Mouse (Mus musculus): ENCODE data around the gene Col4a3bp. TPM values are rescaled to one million over a fixed set of nuclear protein-coding genes. Genes with fewer than 3 reads are reported as not detected.

The Col4a3bp gene
- total and polyA plus RNA-seq, 2 experiments from 2014 or later: 5.7 to 40.9 TPM

GRCm38 (mm10) chr13:96527856-96528255 lies 14.6 kb upstream of the Col4a3bp start:
- no peak for TF ChIP-seq CTCF (IDR thresholded peaks at IDR 0.05; ENCODE audit: low read depth)
- Histone ChIP-seq H3K4me2 (ENCODE audit: low read depth) (no peak overlapping the region), H3K36me3 (ENCODE audit: insufficient read depth) (no peaks in the 10 kb centered on the region), H3K27me3 (ENCODE audit: insufficient read depth, low read length) (no peaks in the 10 kb centered on the region), H3K27ac (ENCODE audit: low read depth, low read length) (no peak overlapping the region), H3K9me3 (ENCODE audit: low read length) (no peaks in the 10 kb centered on the region), H3K4me1 (ENCODE audit: insufficient read depth) (no peaks in the 10 kb centered on the region), H3K4me3 (ENCODE audit: low read depth, low read length) (no peak overlapping the region), H3K9ac (no peak overlapping the region)
- DNase-seq (no peak), ATAC-seq (no peak)
- 92% methylated on average over 11 of the region's 11 CpGs for WGBS

- Histone ChIP-seq H3K27ac (ENCODE audit: low read depth, low read length) (no peak overlapping the region), H3K27me3 (ENCODE audit: insufficient read depth, low read length) (no peaks in the 10 kb centered on the region), H3K4me3 (ENCODE audit: low read depth, low read length) (no peak overlapping the region), H3K4me1 (ENCODE audit: insufficient read depth) (no peaks in the 10 kb centered on the region), H3K36me3 (ENCODE audit: insufficient read depth) (no peaks in the 10 kb centered on the region), H3K9ac (no peak overlapping the region), H3K9me3 (ENCODE audit: low read length) (no peaks in the 10 kb centered on the region), H3K4me2 (ENCODE audit: low read depth) (no peak overlapping the region)
- TF ChIP-seq CTCF (IDR thresholded peaks at IDR 0.05; ENCODE audit: low read depth): no peak
- ATAC-seq: no peak
- WGBS: 87% methylated on average over 3 of the region's 3 CpGs
- no peak for DNase-seq
These were observed 13.6 kb upstream of the Col4a3bp start for GRCm38 (mm10) chr13:96528776-96529175.

- no peaks in the 10 kb centered on the region for H3K4me1 ChIP-seq (ENCODE audit: insufficient read depth)
- DNase-seq (no peak), ATAC-seq (no peak)
- H3K9ac ChIP-seq: no peak overlapping the region
- no peak for TF ChIP-seq CTCF (IDR thresholded peaks at IDR 0.05; ENCODE audit: low read depth)
- no peaks in the 10 kb centered on the region for H3K36me3 ChIP-seq (ENCODE audit: insufficient read depth)
- H3K9me3 ChIP-seq (ENCODE audit: low read length): no peaks in the 10 kb centered on the region
- no peak overlapping the region for H3K4me2 ChIP-seq (ENCODE audit: low read depth)
- 97% methylated on average over 3 of the region's 3 CpGs for WGBS
- H3K4me3 ChIP-seq (ENCODE audit: low read depth, low read length): no peak overlapping the region
- no peak overlapping the region for H3K27ac ChIP-seq (ENCODE audit: low read depth, low read length)
- no peaks in the 10 kb centered on the region for H3K27me3 ChIP-seq (ENCODE audit: insufficient read depth, low read length)
These were observed 12.9 kb upstream of the Col4a3bp start for GRCm38 (mm10) chr13:96529542-96529941.

GRCm38 (mm10) chr13:96530064-96530463 lies 12.4 kb upstream of the Col4a3bp start:
- no peak overlapping the region for H3K4me3 ChIP-seq (ENCODE audit: low read depth, low read length)
- H3K27me3 ChIP-seq (ENCODE audit: insufficient read depth, low read length): no peaks in the 10 kb centered on the region
- no peak overlapping the region for H3K27ac ChIP-seq (ENCODE audit: low read depth, low read length)
- 95% methylated on average over 9 of the region's 9 CpGs for WGBS
- no peaks in the 10 kb centered on the region for H3K9me3 ChIP-seq (ENCODE audit: low read length)
- H3K36me3 ChIP-seq (ENCODE audit: insufficient read depth): no peaks in the 10 kb centered on the region
- no peak overlapping the region for H3K4me2 ChIP-seq (ENCODE audit: low read depth)
- no peak overlapping the region for H3K9ac ChIP-seq
- H3K4me1 ChIP-seq (ENCODE audit: insufficient read depth): no peaks in the 10 kb centered on the region
- no peak for ATAC-seq
- no peak for TF ChIP-seq CTCF (IDR thresholded peaks at IDR 0.05; ENCODE audit: low read depth)
- DNase-seq: no peak

- H3K4me1 ChIP-seq (ENCODE audit: insufficient read depth): no peaks in the 10 kb centered on the region
- ATAC-seq: no peak
- H3K27me3 ChIP-seq (ENCODE audit: insufficient read depth, low read length): no peaks in the 10 kb centered on the region
- TF ChIP-seq CTCF (IDR thresholded peaks at IDR 0.05; ENCODE audit: low read depth): no peak
- H3K4me2 ChIP-seq (ENCODE audit: low read depth): no peak overlapping the region
- 81% methylated on average over 6 of the region's 6 CpGs for WGBS
- no peak overlapping the region for H3K9ac ChIP-seq
- no peaks in the 10 kb centered on the region for H3K36me3 ChIP-seq (ENCODE audit: insufficient read depth)
- no peak overlapping the region for H3K27ac ChIP-seq (ENCODE audit: low read depth, low read length)
- H3K9me3 ChIP-seq (ENCODE audit: low read length): no peaks in the 10 kb centered on the region
- H3K4me3 ChIP-seq (ENCODE audit: low read depth, low read length): no peak overlapping the region
- no peak for DNase-seq
These were observed 10.2 kb upstream of the Col4a3bp start for GRCm38 (mm10) chr13:96532176-96532575.

- Histone ChIP-seq H3K9ac (no peak overlapping the region), H3K27ac (ENCODE audit: low read depth, low read length) (no peak overlapping the region), H3K4me2 (ENCODE audit: low read depth) (no peak overlapping the region), H3K4me3 (ENCODE audit: low read depth, low read length) (no peak overlapping the region), H3K27me3 (ENCODE audit: insufficient read depth, low read length) (no peaks in the 10 kb centered on the region), H3K9me3 (ENCODE audit: low read length) (no peaks in the 10 kb centered on the region), H3K4me1 (ENCODE audit: insufficient read depth) (no peaks in the 10 kb centered on the region), H3K36me3 (ENCODE audit: insufficient read depth) (no peaks in the 10 kb centered on the region)
- 82% methylated on average over 2 of the region's 2 CpGs for WGBS
- DNase-seq (no peak), ATAC-seq (no peak)
- TF ChIP-seq CTCF (IDR thresholded peaks at IDR 0.05; ENCODE audit: low read depth): no peak
These were observed 8.7 kb upstream of the Col4a3bp start for GRCm38 (mm10) chr13:96533742-96534141.

- ATAC-seq: no peak
- no peak overlapping the region for H3K4me2 ChIP-seq (ENCODE audit: low read depth)
- TF ChIP-seq CTCF (IDR thresholded peaks at IDR 0.05; ENCODE audit: low read depth): no peak
- H3K9me3 ChIP-seq (ENCODE audit: low read length): no peaks in the 10 kb centered on the region
- H3K27ac ChIP-seq (ENCODE audit: low read depth, low read length): no peak overlapping the region
- no peak for DNase-seq
- H3K27me3 ChIP-seq (ENCODE audit: insufficient read depth, low read length): no peaks in the 10 kb centered on the region
- H3K4me3 ChIP-seq (ENCODE audit: low read depth, low read length): no peak overlapping the region
- H3K4me1 ChIP-seq (ENCODE audit: insufficient read depth): no peaks in the 10 kb centered on the region
- 79% methylated on average over 5 of the region's 5 CpGs for WGBS
- H3K36me3 ChIP-seq (ENCODE audit: insufficient read depth): no peaks in the 10 kb centered on the region
- H3K9ac ChIP-seq: no peak overlapping the region
These were observed 5.4 kb upstream of the Col4a3bp start for GRCm38 (mm10) chr13:96536821-96537572.
